Mouse (Mus musculus) A20 (cell line): Measurements from ENCODE around the gene Thoc6.

Experiments used
- DNase-seq: peaks from one replicate; pipeline ENCODE4 v3.0.0-alpha.2; 2011; ENCODE audit warnings: low read depth, low spot score

Thoc6 gene

GRCm38 (mm10) chr17:23677236-23677679, 3.6 kb upstream of the Thoc6 start, which contains the start of gene Tnfrsf12a:
Gene Tnfrsf12a (minus strand): TSS chr17:23677468.
- peak; percentile 92 for DNase-seq

- no peak for DNase-seq
These were observed 2.9 kb upstream of the Thoc6 start for GRCm38 (mm10) chr17:23676473-23677031.

- peak; percentile 33 for DNase-seq
These were observed 2.0 kb upstream of the Thoc6 start for GRCm38 (mm10) chr17:23675564-23676281.

GRCm38 (mm10) chr17:23675127-23675526, 1.4 kb upstream of the Thoc6 start:
- no peak for DNase-seq

- peak; percentile 14 for DNase-seq
These were observed 730 bp upstream of the Thoc6 start for GRCm38 (mm10) chr17:23674271-23674952.

- DNase-seq: peak; percentile 9
These were observed 921 bp downstream of the Thoc6 start for GRCm38 (mm10) chr17:23672761-23673160.

GRCm38 (mm10) chr17:23671519-23671918, 2.2 kb downstream of the Thoc6 start:
- no peak for DNase-seq

- no peak for DNase-seq
These were observed 3.1 kb downstream of the Thoc6 start for GRCm38 (mm10) chr17:23670516-23671074.

- no peak for DNase-seq
These were observed 8.2 kb downstream of the Thoc6 start for GRCm38 (mm10) chr17:23665511-23665910.

GRCm38 (mm10) chr17:23664556-23665021, 9.1 kb downstream of the Thoc6 start:
- DNase-seq: peak; percentile 76

GRCm38 (mm10) chr17:23661526-23661925, 12.2 kb downstream of the Thoc6 start:
- peak; percentile 55 for DNase-seq

- no peak for DNase-seq
These were observed 12.8 kb downstream of the Thoc6 start for GRCm38 (mm10) chr17:23660876-23661200.

- DNase-seq: peak; percentile 45
These were observed 13.4 kb downstream of the Thoc6 start, which contains the start of gene Bicdl2 for GRCm38 (mm10) chr17:23660117-23660875. Gene Bicdl2 (plus strand): TSS chr17:23660506.

GRCm38 (mm10) chr17:23658450-23658849, 15.2 kb downstream of the Thoc6 start:
- DNase-seq: no peak

- DNase-seq: no peak
These were observed 19.3 kb downstream of the Thoc6 start for GRCm38 (mm10) chr17:23654410-23654809.

- peak; percentile 41 for DNase-seq
These were observed 19.7 kb downstream of the Thoc6 start for GRCm38 (mm10) chr17:23654001-23654400.

GRCm38 (mm10) chr17:23653324-23653723, 20.4 kb downstream of the Thoc6 start:
- no peak for DNase-seq

- no peak for DNase-seq
These were observed 22.3 kb downstream of the Thoc6 start for GRCm38 (mm10) chr17:23651363-23651762.

GRCm38 (mm10) chr17:23645894-23646293, 27.8 kb downstream of the Thoc6 start:
- no peak for DNase-seq

- no peak for DNase-seq
These were observed 28.8 kb downstream of the Thoc6 start, which contains the start of gene Mmp25 for GRCm38 (mm10) chr17:23644613-23645495. Gene Mmp25 (minus strand): TSS chr17:23645277.
